Mouse (Mus musculus) CH12.LX (cell line): Measurements from ENCODE around the gene Dnajc30. TPM values are rescaled to one million over a fixed set of nuclear protein-coding genes. Genes with fewer than 3 reads are reported as not detected.

Experiments
- DNase-seq: peaks from one replicate; pipeline ENCODE4 v3.0.0-alpha.2; 2013; ENCODE audit errors: extremely low read depth
- H3K27ac ChIP-seq: 2 replicates; pipeline ENCODE4 v1.5.1; 2012; ENCODE audit warnings: low read depth, mild to moderate bottlenecking, control low read depth, moderate library complexity; ENCODE audit not compliant: insufficient read depth
- H3K27me3 ChIP-seq: replicated peaks from 2 replicates; pipeline ENCODE3; 2012; ENCODE audit warnings: inconsistent platforms
- H3K36me3 ChIP-seq, 2 experiments: replicated peaks in 1 of 2; 2 replicates each; pipeline versions ENCODE3 to v1.6.1; 2012; ENCODE audit warnings: inconsistent platforms in 1 of 2, low read length in 1 of 2, mild to moderate bottlenecking in 1 of 2, mixed read lengths in 1 of 2, moderate library complexity in 1 of 2; ENCODE audit not compliant: control insufficient read depth in 1 of 2, insufficient read depth in 1 of 2
- H3K4me1 ChIP-seq, 2 experiments: 2 replicates each; pipeline ENCODE4 v1.6.1; 2012; ENCODE audit warnings: inconsistent platforms in 1 of 2, moderate library complexity in 1 of 2; ENCODE audit not compliant: insufficient read depth in 2 of 2, control insufficient read depth in 1 of 2
- H3K4me2 ChIP-seq: 2 replicates; pipeline ENCODE4 v1.6.1; 2012; ENCODE audit warnings: low read depth, mild to moderate bottlenecking, control low read depth; ENCODE audit not compliant: poor library complexity, insufficient read depth, severe bottlenecking
- H3K4me3 ChIP-seq, 3 experiments: fragments of 150-350 bp in 1 of 3; sonication (generic) in 1 of 3; replicated peaks in 1 of 3; 2 replicates each; pipeline versions ENCODE3 to v1.5.1; 2011 to 2012; ENCODE audit warnings: low read depth in 2 of 3, low read length in 2 of 3, mild to moderate bottlenecking in 2 of 3, moderate library complexity in 2 of 3, control low read depth in 1 of 3, improper control_type of control experiment in 1 of 3, inconsistent platforms in 1 of 3, mixed read lengths in 1 of 3; ENCODE audit not compliant: poor library complexity in 1 of 3
- H3K79me2 ChIP-seq: replicated peaks from 2 replicates; pipeline ENCODE4 v1.6.1; 2012; ENCODE audit warnings: mild to moderate bottlenecking, moderate library complexity; ENCODE audit not compliant: control insufficient read depth, poor library complexity, insufficient read depth, severe bottlenecking; ENCODE audit errors: extremely low read depth
- H3K9ac ChIP-seq: 2 replicates; pipeline ENCODE4 v1.6.1; 2012; ENCODE audit warnings: low read depth, mild to moderate bottlenecking, control low read depth, moderate library complexity; ENCODE audit not compliant: insufficient read depth
- H3K9me3 ChIP-seq: replicated peaks from 2 replicates; pipeline ENCODE3; 2012; ENCODE audit warnings: low read length, inconsistent platforms, mixed read lengths
- BHLHE40 ChIP-seq: IDR thresholded peaks from 2 replicates; pipeline ENCODE4 v1.6.1; 2011; ENCODE audit warnings: mild to moderate bottlenecking, low read depth, low read length, improper control_type of control experiment
- CHD2 ChIP-seq: IDR thresholded peaks from 2 replicates; pipeline ENCODE4 v1.6.1; 2011; ENCODE audit warnings: low read length, improper control_type of control experiment
- CTCF ChIP-seq, 2 experiments: IDR thresholded peaks in 1 of 2; conservative IDR thresholded peaks in 1 of 2; 2 replicates each; pipeline ENCODE4 v1.5.1; 2011 to 2012; ENCODE audit warnings: low read depth in 2 of 2, low read length in 2 of 2, improper control_type of control experiment in 1 of 2, inconsistent platforms in 1 of 2, mild to moderate bottlenecking in 1 of 2, moderate library complexity in 1 of 2
- ELF1 ChIP-seq: IDR thresholded peaks from 2 replicates; pipeline ENCODE4 v1.6.1; 2014; ENCODE audit warnings: low read depth, mild to moderate bottlenecking, inconsistent platforms, low read length, improper control_type of control experiment
- ETS1 ChIP-seq: conservative IDR thresholded peaks from 2 replicates; pipeline ENCODE4 v1.6.1; 2012; ENCODE audit warnings: low read depth, mild to moderate bottlenecking, inconsistent platforms, low read length, improper control_type of control experiment, moderate library complexity
- HCFC1 ChIP-seq: IDR thresholded peaks from 2 replicates; pipeline ENCODE4 v1.6.1; 2012; ENCODE audit warnings: low read depth, mild to moderate bottlenecking, inconsistent platforms, low read length, improper control_type of control experiment
- JUN ChIP-seq: IDR thresholded peaks from 2 replicates; pipeline ENCODE4 v1.6.1; 2011; ENCODE audit warnings: low read depth, mild to moderate bottlenecking, low read length, improper control_type of control experiment, moderate library complexity; ENCODE audit not compliant: insufficient read depth
- MAX ChIP-seq: IDR thresholded peaks from 2 replicates; pipeline ENCODE4 v1.6.1; 2011; ENCODE audit warnings: low read length, improper control_type of control experiment
- MAZ ChIP-seq: IDR thresholded peaks from 2 replicates; pipeline ENCODE4 v1.6.1; 2012; ENCODE audit warnings: low read depth, mild to moderate bottlenecking, inconsistent platforms, low read length, improper control_type of control experiment, moderate library complexity
- MXI1 ChIP-seq: IDR thresholded peaks from 2 replicates; pipeline ENCODE4 v1.6.1; 2011; ENCODE audit warnings: mild to moderate bottlenecking, low read depth, low read length, improper control_type of control experiment
- POLR2A ChIP-seq: IDR thresholded peaks from 2 replicates; pipeline ENCODE4 v1.6.1; 2011; ENCODE audit warnings: low read depth, mild to moderate bottlenecking, improper control_type of control experiment, low read length
- RAD21 ChIP-seq: IDR thresholded peaks from 2 replicates; pipeline ENCODE4 v1.6.1; 2011; ENCODE audit warnings: low read depth, mild to moderate bottlenecking, low read length, improper control_type of control experiment, moderate library complexity
- RCOR1 ChIP-seq: conservative IDR thresholded peaks from 2 replicates; pipeline ENCODE4 v1.6.1; 2012; ENCODE audit warnings: low read depth, mild to moderate bottlenecking, inconsistent platforms, low read length, improper control_type of control experiment
- SIN3A ChIP-seq: IDR thresholded peaks from 2 replicates; pipeline ENCODE4 v1.6.1; 2012; ENCODE audit warnings: low read length, improper control_type of control experiment, inconsistent platforms
- SMC3 ChIP-seq: IDR thresholded peaks from 2 replicates; pipeline ENCODE4 v1.6.1; 2011; ENCODE audit warnings: low read depth, low read length, improper control_type of control experiment
- TCF12 ChIP-seq: IDR thresholded peaks from 2 replicates; pipeline ENCODE4 v1.6.1; 2014; ENCODE audit warnings: low read depth, mild to moderate bottlenecking, inconsistent platforms, low read length, improper control_type of control experiment
- UBTF ChIP-seq: IDR thresholded peaks from 2 replicates; pipeline ENCODE4 v1.6.1; 2012; ENCODE audit warnings: low read depth, mild to moderate bottlenecking, inconsistent platforms, low read length, improper control_type of control experiment, moderate library complexity
- USF2 ChIP-seq: conservative IDR thresholded peaks from 2 replicates; pipeline ENCODE4 v1.6.1; 2011; ENCODE audit warnings: low read depth, low read length, improper control_type of control experiment
- ZKSCAN1 ChIP-seq: IDR thresholded peaks from 2 replicates; pipeline ENCODE4 v1.6.1; 2012; ENCODE audit warnings: low read depth, inconsistent platforms, low read length, improper control_type of control experiment, borderline replicate concordance
- ZMIZ1 ChIP-seq: IDR thresholded peaks from 2 replicates; pipeline ENCODE4 v1.6.1; 2012; ENCODE audit warnings: low read depth, mild to moderate bottlenecking, inconsistent platforms, low read length, improper control_type of control experiment
- ZNF384 ChIP-seq: IDR thresholded peaks from 2 replicates; pipeline ENCODE4 v1.6.1; 2012; ENCODE audit warnings: low read depth, low read length, improper control_type of control experiment, inconsistent platforms
- dilution Hi-C: fragments of 300-500 bp; cut with MboI; formaldehyde crosslinking; loops from 2 replicates; pipeline ENCODE4 v1.14.3; 2020; ENCODE audit warnings: low sequenced_read_pairs; ENCODE audit not compliant: extremely low pct_unique_long_range_greater_than_20kb, extremely low pct_ligation_motif_present
- in situ Hi-C: fragments of 300-500 bp; cut with MboI; formaldehyde crosslinking; loops from 3 replicates; pipeline ENCODE4 v1.14.3; 2019; ENCODE audit warnings: low sequenced_read_pairs, low pct_ligation_motif_present, low pct_unique_long_range_greater_than_20kb, mixed read lengths
- polyA plus RNA-seq: library from polyadenylated mRNA; unstranded; fragments of >175 nt; gene quantifications from 2 replicates; pipeline ENCODE4 v1.2.1, GENCODE M21; 2012; ENCODE audit warnings: low read depth; ENCODE audit not compliant: insufficient read length
- total RNA-seq, 2 experiments: library from RNA; depleted of rRNA; stranded (reverse); fragments of 300-350 nt in 1 of 2; fragments of >200 nt in 1 of 2; gene quantifications; 2 replicates each; pipeline ENCODE4 v1.2.3; 2012 to 2014

Gene Dnajc30
- total and polyA plus RNA-seq, 3 experiments, result 4.9 to 9.6 (median 7.2) TPM

GRCm38 (mm10) chr5:135089653-135090052, 25.7 kb downstream of the Dnajc30 start, which contains the start of gene Mlxipl:
Gene Mlxipl (plus strand): TSS chr5:135089890.
- H3K4me1 ChIP-seq, result peaks cover 0 to 6% of the 10 kb centered on the region in 2 experiments; a peak in 2 of 4 replicates
- DNase-seq, result no peak
- H3K79me2 ChIP-seq, result no peaks in the 10 kb centered on the region
- in situ Hi-C loops (no loop called here), dilution Hi-C loops (no loop called here)
- TF ChIP-seq RCOR1 (no peak), ETS1 (no peak), CTCF (conservative IDR thresholded peaks at IDR 0.05 in 1 of 2, IDR thresholded peaks at IDR 0.05 in 1 of 2; ENCODE audit: low read depth in 2 of 2, low read length in 2 of 2) (no peak), BHLHE40 (no peak), HCFC1 (no peak), ZMIZ1 (no peak), ZNF384 (no peak), CHD2 (no peak), SMC3 (no peak), MAX (no peak)
- H3K27ac ChIP-seq, result no peak within 1 kb of the TSS
- peaks cover 8% of the 10 kb centered on the region for H3K9me3 ChIP-seq
- no peak within 1 kb of the TSS for H3K9ac ChIP-seq
- H3K36me3 ChIP-seq, result no peaks in the 10 kb centered on the region
- H3K4me2 ChIP-seq, result no peak within 1 kb of the TSS
- no peak within 1 kb of the TSS for H3K4me3 ChIP-seq
- H3K27me3 ChIP-seq, result peaks cover 83% of the 10 kb centered on the region

GRCm38 (mm10) chr5:135100981-135101380, 37.0 kb downstream of the Dnajc30 start:
- Histone ChIP-seq H3K4me1 (no peaks in the 10 kb centered on the region), H3K4me2 (no peak overlapping the region), H3K9ac (no peak overlapping the region), H3K36me3 (no peaks in the 10 kb centered on the region), H3K27ac (no peak overlapping the region)
- TF ChIP-seq USF2 (no peak), MXI1 (no peak), RAD21 (no peak), JUN (no peak), TCF12 (no peak), UBTF (no peak), ELF1 (no peak), HCFC1 (no peak), BHLHE40 (no peak), MAZ (no peak), POLR2A (no peak), SIN3A (no peak), ZKSCAN1 (no peak)
- TF ChIP-seq, all 38 proteins: peak for 0
- dilution Hi-C loops (no loop called here), in situ Hi-C loops (loop anchor here (5.0 to 25.0 kb wide), 2 partner anchors 84 to 189 kb away; partner anchors contain the start of genes Cldn13 and Tmem270)
- Histone ChIP-seq H3K27me3 (peaks cover 63% of the 10 kb centered on the region), H3K4me3 (no peak overlapping the region), H3K9me3 (peaks cover 15% of the 10 kb centered on the region), H3K79me2 (no peaks in the 10 kb centered on the region)
- no peak for DNase-seq
